Mouse (Mus musculus) hindbrain, embryonic 16.5 days (tissue): ENCODE results near the gene Cdyl2. TPM values are rescaled to one million over a fixed set of nuclear protein-coding genes. Genes with fewer than 3 reads are reported as not detected.

Experiments
- ATAC-seq: fragments of 200-750 bp; cut with Nextera tagmentation; 2 replicates; pipeline ENCODE4 v1.8.0; 2017; ENCODE audit warnings: moderate TSS enrichment, moderate library complexity
- H3K27ac ChIP-seq: fragments of 300-500 bp; sonication (generic); 2 replicates; pipeline ENCODE4 v1.5.1; 2014; ENCODE audit warnings: low read depth, mild to moderate bottlenecking, control low read depth, low read length, moderate library complexity
- H3K27me3 ChIP-seq: fragments of 300-500 bp; sonication (generic); replicated peaks from 2 replicates; pipeline ENCODE4 v1.6.1; 2014; ENCODE audit warnings: low read length; ENCODE audit not compliant: control insufficient read depth, insufficient read depth
- H3K36me3 ChIP-seq: fragments of 300-500 bp; sonication (generic); 2 replicates; pipeline ENCODE4 v1.6.1; 2014; ENCODE audit warnings: mild to moderate bottlenecking, low read length, moderate library complexity, mixed read lengths; ENCODE audit not compliant: control insufficient read depth, insufficient read depth
- H3K4me1 ChIP-seq: fragments of 300-500 bp; sonication (generic); 2 replicates; pipeline ENCODE4 v1.6.1; 2014; ENCODE audit warnings: low read depth, low read length; ENCODE audit not compliant: control insufficient read depth, insufficient read depth
- H3K4me2 ChIP-seq: fragments of 300-500 bp; sonication (generic); 2 replicates; pipeline ENCODE4 v1.6.1; 2014; ENCODE audit warnings: mild to moderate bottlenecking, low read length, control low read depth, moderate library complexity
- H3K4me3 ChIP-seq: fragments of 300-500 bp; sonication (generic); 2 replicates; pipeline ENCODE4 v1.5.1; 2014; ENCODE audit warnings: mild to moderate bottlenecking, low read length, control low read depth, moderate library complexity
- H3K9ac ChIP-seq: fragments of 300-500 bp; sonication (generic); 2 replicates; pipeline ENCODE4 v1.6.1; 2014; ENCODE audit warnings: low read depth, mild to moderate bottlenecking, control low read depth, low read length, moderate library complexity
- H3K9me3 ChIP-seq: fragments of 300-500 bp; sonication (generic); 2 replicates; pipeline ENCODE4 v1.6.1; 2014; ENCODE audit warnings: mild to moderate bottlenecking, low read length, moderate library complexity; ENCODE audit not compliant: control insufficient read depth
- WGBS: fragments of 180-500 bp; shearing (Covaris S2); extraction: QIAGEN DNeasy Blood & Tissue Kit; methylation state at CpG from one replicate; pipeline ENCODE4 v1.1.7; 2014; 5-methylcytosine and 5-hydroxymethylcytosine counted together
- polyA plus RNA-seq: library from polyadenylated mRNA; unstranded; fragments of >200 nt; fragmentation: Nextera tagmentation; extraction: Ambion mirVana; gene quantifications from 2 replicates; pipeline ENCODE4 v1.2.1, GENCODE M21; 2015

Gene Cdyl2
- polyA plus RNA-seq, 1 experiment from 2014 or later, result 12.1 TPM

- Histone ChIP-seq H3K4me3 (no peak overlapping the region), H3K9ac (no peak overlapping the region), H3K27me3 (no peaks in the 10 kb centered on the region), H3K9me3 (no peaks in the 10 kb centered on the region), H3K36me3 (no peaks in the 10 kb centered on the region), H3K27ac (no peak overlapping the region), H3K4me1 (no peaks in the 10 kb centered on the region), H3K4me2 (no peak overlapping the region)
- no peak for ATAC-seq
- 92% methylated on average over 6 of the region's 6 CpGs for WGBS
Observed at GRCm38 (mm10) chr8:116552255-116552654, 180.5 kb downstream of the Cdyl2 start.

GRCm38 (mm10) chr8:116543366-116543765 lies 189.4 kb downstream of the Cdyl2 start:
- no peak for ATAC-seq
- whole genome bisulfite sequencing, result 78% methylated on average over 1 of the region's 1 CpGs

GRCm38 (mm10) chr8:116542842-116543241 lies 189.9 kb downstream of the Cdyl2 start:
- Histone ChIP-seq H3K9me3 (no peaks in the 10 kb centered on the region), H3K36me3 (no peaks in the 10 kb centered on the region), H3K4me3 (no peak overlapping the region), H3K9ac (no peak overlapping the region), H3K27ac (no peak overlapping the region), H3K27me3 (no peaks in the 10 kb centered on the region), H3K4me2 (no peak overlapping the region), H3K4me1 (no peaks in the 10 kb centered on the region)
- WGBS, result 93% methylated on average over 5 of the region's 5 CpGs
- no peak for ATAC-seq

More at GRCm38 (mm10) chr8:116543366-116543765, 189.4 kb downstream of the Cdyl2 start:
- H3K27ac ChIP-seq, result no peak overlapping the region
- no peaks in the 10 kb centered on the region for H3K36me3 ChIP-seq
- no peaks in the 10 kb centered on the region for H3K4me1 ChIP-seq
- H3K9me3 ChIP-seq, result no peaks in the 10 kb centered on the region
- no peaks in the 10 kb centered on the region for H3K27me3 ChIP-seq
- H3K4me3 ChIP-seq, result no peak overlapping the region
- no peak overlapping the region for H3K9ac ChIP-seq
- H3K4me2 ChIP-seq, result no peak overlapping the region

GRCm38 (mm10) chr8:116540136-116540535 lies 192.7 kb downstream of the Cdyl2 start:
- ATAC-seq, result no peak
- H3K4me2 ChIP-seq, result no peak overlapping the region
- no peak overlapping the region for H3K9ac ChIP-seq
- H3K9me3 ChIP-seq, result no peaks in the 10 kb centered on the region
- no peaks in the 10 kb centered on the region for H3K4me1 ChIP-seq
- H3K36me3 ChIP-seq, result no peaks in the 10 kb centered on the region
- H3K27ac ChIP-seq, result no peak overlapping the region
- H3K27me3 ChIP-seq, result no peaks in the 10 kb centered on the region
- no peak overlapping the region for H3K4me3 ChIP-seq
- 95% methylated on average over 1 of the region's 1 CpGs for WGBS

- Histone ChIP-seq H3K4me2 (no peak overlapping the region), H3K4me3 (no peak overlapping the region), H3K9ac (no peak overlapping the region), H3K36me3 (no peaks in the 10 kb centered on the region), H3K27me3 (no peaks in the 10 kb centered on the region), H3K27ac (no peak overlapping the region), H3K4me1 (no peaks in the 10 kb centered on the region), H3K9me3 (no peaks in the 10 kb centered on the region)
- WGBS, result 51% methylated on average over 7 of the region's 7 CpGs
- ATAC-seq, result no peak
Observed at GRCm38 (mm10) chr8:116538763-116539162, 194.0 kb downstream of the Cdyl2 start.

- H3K4me2 ChIP-seq, result no peak overlapping the region
- no peaks in the 10 kb centered on the region for H3K36me3 ChIP-seq
- H3K9ac ChIP-seq, result no peak overlapping the region
- WGBS, result 83% methylated on average over 5 of the region's 5 CpGs
- H3K27me3 ChIP-seq, result no peaks in the 10 kb centered on the region
- no peaks in the 10 kb centered on the region for H3K4me1 ChIP-seq
- no peak overlapping the region for H3K4me3 ChIP-seq
- no peak for ATAC-seq
- no peaks in the 10 kb centered on the region for H3K9me3 ChIP-seq
- no peak overlapping the region for H3K27ac ChIP-seq
Observed at GRCm38 (mm10) chr8:116536786-116537185, 196.0 kb downstream of the Cdyl2 start.

- no peaks in the 10 kb centered on the region for H3K36me3 ChIP-seq
- 78% methylated on average over 6 of the region's 6 CpGs for WGBS
- no peak overlapping the region for H3K4me3 ChIP-seq
- H3K27ac ChIP-seq, result no peak overlapping the region
- no peaks in the 10 kb centered on the region for H3K9me3 ChIP-seq
- no peaks in the 10 kb centered on the region for H3K4me1 ChIP-seq
- H3K27me3 ChIP-seq, result no peaks in the 10 kb centered on the region
- H3K4me2 ChIP-seq, result no peak overlapping the region
- ATAC-seq, result no peak
- no peak overlapping the region for H3K9ac ChIP-seq
Observed at GRCm38 (mm10) chr8:116533081-116533480, 199.7 kb downstream of the Cdyl2 start.

GRCm38 (mm10) chr8:116528736-116529135 lies 204.1 kb downstream of the Cdyl2 start:
- Histone ChIP-seq H3K4me3 (no peak overlapping the region), H3K36me3 (no peaks in the 10 kb centered on the region), H3K4me2 (no peak overlapping the region), H3K27ac (no peak overlapping the region), H3K27me3 (no peaks in the 10 kb centered on the region), H3K9ac (no peak overlapping the region), H3K4me1 (no peaks in the 10 kb centered on the region), H3K9me3 (no peaks in the 10 kb centered on the region)
- no peak for ATAC-seq
- WGBS, result 76% methylated on average over 7 of the region's 7 CpGs

GRCm38 (mm10) chr8:116524915-116525314 lies 207.9 kb downstream of the Cdyl2 start:
- Histone ChIP-seq H3K4me3 (no peak overlapping the region), H3K36me3 (no peaks in the 10 kb centered on the region), H3K27ac (no peak overlapping the region), H3K9ac (no peak overlapping the region), H3K4me1 (no peaks in the 10 kb centered on the region), H3K27me3 (no peaks in the 10 kb centered on the region), H3K9me3 (no peaks in the 10 kb centered on the region), H3K4me2 (no peak overlapping the region)
- 86% methylated on average over 7 of the region's 7 CpGs for WGBS
- ATAC-seq, result no peak
